Mouse (Mus musculus) small intestine, adult 2 months (tissue): ENCODE measurements around the gene C330021F23Rik.

Experiments
- CTCF ChIP-seq: fragments of 200-500 bp; IDR thresholded peaks from 2 replicates; pipeline ENCODE4 v1.5.1; 2012; ENCODE audit warnings: low read depth, mild to moderate bottlenecking, control low read depth, inconsistent platforms, low read length, moderate library complexity, mixed read lengths; ENCODE audit not compliant: insufficient replicate concordance, insufficient read length; ENCODE audit errors: extremely low read depth
- POLR2A ChIP-seq: fragments of 200-500 bp; IDR thresholded peaks from 2 replicates; pipeline ENCODE4 v1.6.1; 2012; ENCODE audit warnings: low read depth, mild to moderate bottlenecking, control low read depth, inconsistent platforms, low read length, moderate library complexity

DNA sequence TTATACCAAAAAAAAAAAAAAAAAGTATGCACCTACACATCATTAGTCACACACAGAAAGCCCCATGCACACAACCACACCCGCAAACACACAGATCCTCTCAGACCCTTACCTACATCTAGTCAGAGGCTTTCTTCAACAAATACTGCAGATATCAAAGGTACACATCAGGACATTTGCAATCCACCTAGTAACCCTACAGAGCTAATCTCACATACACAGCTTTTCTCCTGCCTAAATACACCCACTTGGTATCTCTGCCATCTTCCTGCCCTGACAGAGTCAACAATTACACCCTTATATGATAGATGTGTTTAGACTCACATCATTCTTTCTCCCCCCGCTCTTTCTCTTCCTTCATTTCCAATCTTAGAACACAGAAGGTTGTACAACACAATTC lies 18.7 kb downstream of the C330021F23Rik start:
- TF ChIP-seq CTCF (no peak), POLR2A (no peak)
